Mouse (Mus musculus): ENCODE results near the gene Ppm1h. TPM values are rescaled to one million over a fixed set of nuclear protein-coding genes. Genes with fewer than 3 reads are reported as not detected.
A peak's percentile ranks its signal among the peaks of the same experiment; 100 is the strongest.

The Ppm1h gene
- 1 to 10 TPM; 1.9 to 3.3 TPM for total RNA-seq (2021)
- long read RNA-seq, experiment 1, partial matches to known transcripts = 0 of 1 reads
- long read RNA-seq, experiment 1, other reads (novel, unspliced or antisense) = 1 of 1 reads
- long read RNA-seq, experiment 2 = 0 reads

GRCm38 (mm10) chr10:122678541-122679436 lies at the start of gene Ppm1h:
Ppm1h (plus strand) TSS chr10:122678762.
- DNase-seq = peak; percentile 54
- intact Hi-C loops (cut with DNase I; ENCODE audit: low total_unique reads) = no loop called here

GRCm38 (mm10) chr10:122629003-122629402 lies 49.6 kb upstream of the Ppm1h start:
- no peak for DNase-seq
- intact Hi-C loops (cut with DNase I; ENCODE audit: low total_unique reads) = no loop called here

GRCm38 (mm10) chr10:122639879-122640278 lies 38.7 kb upstream of the Ppm1h start:
- no peak for DNase-seq
- intact Hi-C loops (cut with DNase I; ENCODE audit: low total_unique reads) = no loop called here

GRCm38 (mm10) chr10:122641263-122641795 lies 37.2 kb upstream of the Ppm1h start:
- DNase-seq = no peak
- intact Hi-C loops (cut with DNase I; ENCODE audit: low total_unique reads) = no loop called here

GRCm38 (mm10) chr10:122642125-122642524 lies 36.4 kb upstream of the Ppm1h start:
- no peak for DNase-seq

GRCm38 (mm10) chr10:122651932-122652331 lies 26.6 kb upstream of the Ppm1h start:
- intact Hi-C loops (cut with DNase I; ENCODE audit: low total_unique reads) = no loop called here

More at GRCm38 (mm10) chr10:122642125-122642524, 36.4 kb upstream of the Ppm1h start:
- intact Hi-C loops (cut with DNase I; ENCODE audit: low total_unique reads) = no loop called here

GRCm38 (mm10) chr10:122652578-122652977 lies 26.0 kb upstream of the Ppm1h start:
- DNase-seq = no peak
- intact Hi-C loops (cut with DNase I; ENCODE audit: low total_unique reads) = no loop called here

More at GRCm38 (mm10) chr10:122651932-122652331, 26.6 kb upstream of the Ppm1h start:
- no peak for DNase-seq

GRCm38 (mm10) chr10:122665652-122666051 lies 12.9 kb upstream of the Ppm1h start:
- no peak for DNase-seq
- intact Hi-C loops (cut with DNase I; ENCODE audit: low total_unique reads) = no loop called here

GRCm38 (mm10) chr10:122671253-122671652 lies 7.3 kb upstream of the Ppm1h start:
- intact Hi-C loops (cut with DNase I; ENCODE audit: low total_unique reads) = no loop called here
- DNase-seq = no peak

GRCm38 (mm10) chr10:122672044-122672443 lies 6.5 kb upstream of the Ppm1h start:
- intact Hi-C loops (cut with DNase I; ENCODE audit: low total_unique reads) = no loop called here
- no peak for DNase-seq

- DNase-seq = peak; percentile 37
- intact Hi-C loops (cut with DNase I; ENCODE audit: low total_unique reads) = no loop called here
Observed at GRCm38 (mm10) chr10:122679437-122680045, 979 bp downstream of the Ppm1h start.

GRCm38 (mm10) chr10:122680387-122681084 lies 2.0 kb downstream of the Ppm1h start:
- no peak for DNase-seq
- intact Hi-C loops (cut with DNase I; ENCODE audit: low total_unique reads) = no loop called here

GRCm38 (mm10) chr10:122681085-122681408 lies 2.5 kb downstream of the Ppm1h start:
- intact Hi-C loops (cut with DNase I; ENCODE audit: low total_unique reads) = no loop called here

GRCm38 (mm10) chr10:122683819-122684330 lies 5.3 kb downstream of the Ppm1h start:
- DNase-seq = no peak
- intact Hi-C loops (cut with DNase I; ENCODE audit: low total_unique reads) = no loop called here

More at GRCm38 (mm10) chr10:122681085-122681408, 2.5 kb downstream of the Ppm1h start:
- DNase-seq = no peak

GRCm38 (mm10) chr10:122685297-122685696 lies 6.7 kb downstream of the Ppm1h start:
- no peak for DNase-seq
- intact Hi-C loops (cut with DNase I; ENCODE audit: low total_unique reads) = no loop called here

GRCm38 (mm10) chr10:122685836-122686531 lies 7.4 kb downstream of the Ppm1h start:
- DNase-seq = no peak
- intact Hi-C loops (cut with DNase I; ENCODE audit: low total_unique reads) = no loop called here

- no peak for DNase-seq
- intact Hi-C loops (cut with DNase I; ENCODE audit: low total_unique reads) = no loop called here
Observed at GRCm38 (mm10) chr10:122690698-122691097, 12.1 kb downstream of the Ppm1h start.

- intact Hi-C loops (cut with DNase I; ENCODE audit: low total_unique reads) = no loop called here
- DNase-seq = no peak
Observed at GRCm38 (mm10) chr10:122693158-122693777, 14.7 kb downstream of the Ppm1h start.

Data from gastrocnemius, postnatal 14 days (tissue).